Mouse (Mus musculus): ENCODE data around the gene Abcc5. TPM values are rescaled to one million over a fixed set of nuclear protein-coding genes. Genes with fewer than 3 reads are reported as not detected.
"Not testable (repeated sequence)": the region's sequence is repeated elsewhere in the genome, so short reads cannot be mapped to it uniquely, and the experiment has no call there.

Abcc5 gene
- polyA plus RNA-seq, 1 experiment: 148 TPM

DNA sequence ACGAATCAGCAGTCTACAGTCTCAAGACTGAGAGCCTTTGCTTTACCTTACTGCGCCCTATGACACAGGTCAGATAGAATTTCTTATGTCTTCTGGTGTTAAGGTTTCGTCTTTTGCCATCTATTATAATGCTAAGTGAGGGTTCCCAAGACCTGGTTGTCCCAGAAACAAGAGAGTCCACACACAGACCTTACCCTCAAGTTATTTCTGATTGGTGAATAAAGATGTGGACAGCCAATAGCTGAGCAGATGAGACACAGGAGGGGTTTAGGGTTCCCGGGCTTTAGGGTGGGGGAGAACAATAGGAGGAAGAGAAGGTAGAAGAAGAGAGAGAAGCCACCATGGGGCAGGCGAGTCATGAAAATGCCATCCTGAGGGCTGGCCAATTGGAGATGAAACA is 50.9 kb downstream of the Abcc5 start:
- 80% methylated on average over 5 of the region's 5 CpGs for whole genome bisulfite sequencing
- Histone ChIP-seq H3K4me1 (ENCODE audit: control insufficient read depth, insufficient read depth, low read length) (no peaks in the 10 kb centered on the region), H3K4me3 (replicated peaks; ENCODE audit: extremely low read depth, low read depth, low read length) (no peak overlapping the region)
- DNase-seq: no peak
- TF ChIP-seq CTCF (IDR thresholded peaks at IDR 0.05; ENCODE audit: insufficient read depth, low read length) (no peak), POLR2A (IDR thresholded peaks at IDR 0.05; ENCODE audit: borderline replicate concordance, extremely low read depth, low read depth, low read length) (no peak)

DNA sequence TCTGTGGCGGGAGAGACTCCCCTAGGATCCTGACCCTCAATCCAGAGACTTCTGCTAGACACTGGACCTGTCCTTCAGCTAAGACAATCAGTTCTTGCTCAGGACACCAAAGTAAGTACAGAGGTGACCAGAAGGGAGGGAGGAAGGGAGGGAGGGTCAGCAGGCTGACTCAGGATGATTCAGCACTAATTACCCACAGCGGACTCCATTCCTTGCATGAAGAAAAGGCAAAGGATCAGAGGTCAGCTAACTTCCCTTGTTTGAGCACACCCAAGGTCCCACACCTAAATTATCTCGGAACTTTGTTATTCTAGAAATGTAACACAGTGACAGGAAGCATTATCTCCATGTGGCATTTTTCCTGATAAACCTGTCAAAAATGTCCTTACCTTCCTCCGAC is 54.5 kb downstream of the Abcc5 start:
- no peak for TF ChIP-seq CTCF (IDR thresholded peaks at IDR 0.05; ENCODE audit: insufficient read depth, low read length)
- TF ChIP-seq POLR2A (IDR thresholded peaks at IDR 0.05; ENCODE audit: borderline replicate concordance, extremely low read depth, low read depth, low read length): no peak
- DNase-seq: no peak
- WGBS: 68% methylated on average over 4 of the region's 4 CpGs
- H3K4me1 ChIP-seq (ENCODE audit: control insufficient read depth, insufficient read depth, low read length): no peaks in the 10 kb centered on the region
- no peak overlapping the region for H3K4me3 ChIP-seq (replicated peaks; ENCODE audit: extremely low read depth, low read depth, low read length)

DNA sequence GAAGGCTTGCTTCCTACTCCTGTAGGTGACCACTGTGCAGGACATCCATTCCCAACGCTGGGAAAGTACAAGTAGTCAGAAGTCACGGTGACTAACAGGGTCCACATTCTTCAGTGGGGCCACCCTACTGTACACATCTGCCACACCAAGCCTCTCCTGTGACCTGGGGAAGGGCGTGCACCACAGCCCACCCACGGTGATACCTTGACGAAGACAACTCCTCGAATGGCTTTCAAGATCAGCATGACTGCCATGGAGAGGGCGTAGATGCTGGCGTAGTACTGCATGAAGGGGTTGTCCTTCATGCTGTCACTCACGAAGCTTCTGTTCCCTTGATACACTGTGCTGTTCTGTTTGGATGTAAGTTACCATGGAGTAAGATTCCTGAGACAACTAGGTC is 58.0 kb downstream of the Abcc5 start:
- no peaks in the 10 kb centered on the region for H3K4me1 ChIP-seq (ENCODE audit: control insufficient read depth, insufficient read depth, low read length)
- no peak for DNase-seq
- 89% methylated on average over 9 of the region's 9 CpGs for WGBS
- TF ChIP-seq CTCF (IDR thresholded peaks at IDR 0.05; ENCODE audit: insufficient read depth, low read length) (no peak), POLR2A (IDR thresholded peaks at IDR 0.05; ENCODE audit: borderline replicate concordance, extremely low read depth, low read depth, low read length) (no peak)
- H3K4me3 ChIP-seq (replicated peaks; ENCODE audit: extremely low read depth, low read depth, low read length): no peak overlapping the region

DNA sequence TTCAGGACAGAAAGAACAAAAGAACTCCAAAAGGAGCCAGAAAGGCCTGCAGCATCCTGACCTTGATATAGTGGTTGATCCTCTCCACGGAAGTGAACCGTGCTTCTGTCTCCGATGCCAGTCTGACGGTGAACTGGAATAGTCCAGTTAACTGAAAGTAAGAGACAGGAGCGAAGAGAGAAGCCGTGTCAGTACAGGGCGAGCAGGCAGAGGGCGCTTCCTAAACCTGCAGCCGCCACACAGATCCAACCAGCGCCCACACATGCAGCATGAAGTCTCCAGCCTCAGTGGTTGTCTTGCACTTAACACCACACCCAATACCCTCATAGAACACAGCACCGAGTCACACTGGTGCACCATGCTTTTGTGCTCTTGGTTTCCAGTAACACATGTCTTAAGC is 64.1 kb downstream of the Abcc5 start:
- 91% methylated on average over 11 of the region's 11 CpGs for WGBS
- DNase-seq: no peak
- Histone ChIP-seq H3K4me1 (ENCODE audit: control insufficient read depth, insufficient read depth, low read length) (peaks cover 2% of the 10 kb centered on the region; the same call in 1 of the 2 replicates), H3K4me3 (replicated peaks; ENCODE audit: extremely low read depth, low read depth, low read length) (no peak overlapping the region)
- TF ChIP-seq POLR2A (IDR thresholded peaks at IDR 0.05; ENCODE audit: borderline replicate concordance, extremely low read depth, low read depth, low read length) (no peak), CTCF (IDR thresholded peaks at IDR 0.05; ENCODE audit: insufficient read depth, low read length) (no peak)

DNA sequence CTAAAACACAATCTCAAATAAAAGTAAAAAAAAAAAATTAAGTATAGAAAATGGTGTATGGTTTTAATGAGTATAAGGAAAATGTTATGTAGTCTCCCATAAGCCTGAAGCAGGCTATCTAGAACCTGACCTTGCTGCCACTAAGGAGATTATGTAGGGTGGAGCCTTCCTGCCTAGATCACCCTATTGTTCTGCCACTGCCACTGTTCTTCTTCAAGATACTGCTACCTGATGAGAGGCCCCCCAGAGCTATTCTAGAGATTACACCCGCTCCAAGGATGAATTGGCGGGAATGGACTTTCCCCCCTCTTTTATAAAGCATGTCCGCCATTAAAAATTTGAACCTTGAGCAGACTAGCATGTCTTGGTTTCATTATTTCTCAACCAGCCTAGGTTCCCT is 64.7 kb downstream of the Abcc5 start:
- H3K4me1 ChIP-seq (ENCODE audit: control insufficient read depth, insufficient read depth, low read length); DNase-seq; H3K4me3 ChIP-seq (replicated peaks; ENCODE audit: extremely low read depth, low read depth, low read length): not testable (repeated sequence)
- 81% methylated on average over 3 of the region's 3 CpGs for WGBS

DNA sequence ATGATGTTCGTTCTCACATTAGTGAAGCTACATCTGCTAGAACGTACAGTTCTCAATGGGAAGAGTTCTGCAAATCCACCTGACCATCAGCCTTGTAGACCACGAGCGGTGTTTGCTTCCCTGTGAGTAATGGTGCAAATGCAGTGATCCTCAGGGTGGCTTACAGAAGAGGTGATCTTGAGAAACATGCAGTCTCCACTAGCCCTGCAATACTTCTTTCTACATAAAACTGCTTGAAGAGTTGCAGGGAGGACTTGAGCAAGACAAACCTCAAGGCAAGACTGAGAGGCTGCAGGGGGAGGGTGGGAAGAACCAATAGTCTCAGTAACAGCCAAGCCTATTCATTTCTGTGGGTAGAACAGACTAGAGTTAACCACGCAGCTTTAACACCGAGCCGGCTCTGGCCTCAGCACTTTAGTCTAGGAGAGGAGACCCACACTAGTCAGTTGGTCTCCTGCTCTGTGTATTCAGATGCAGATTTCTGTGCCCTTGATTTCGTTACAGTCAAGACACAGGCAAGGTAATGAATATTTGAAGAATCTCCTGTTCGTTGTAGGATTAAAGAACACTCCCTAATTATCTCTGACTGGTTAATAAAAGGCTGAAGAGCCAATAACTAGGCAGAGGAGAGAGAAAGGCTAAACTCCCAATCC is 66.4 kb downstream of the Abcc5 start:
- no peak for TF ChIP-seq CTCF (IDR thresholded peaks at IDR 0.05; ENCODE audit: insufficient read depth, low read length)
- no peak for TF ChIP-seq POLR2A (IDR thresholded peaks at IDR 0.05; ENCODE audit: borderline replicate concordance, extremely low read depth, low read depth, low read length)
- Histone ChIP-seq H3K4me3 (replicated peaks; ENCODE audit: extremely low read depth, low read depth, low read length) (no peak overlapping the region), H3K4me1 (ENCODE audit: control insufficient read depth, insufficient read depth, low read length) (peaks cover 2% of the 10 kb centered on the region; the same call in 1 of the 2 replicates)
- WGBS: 89% methylated on average over 9 of the region's 9 CpGs
- no peak for DNase-seq

DNA sequence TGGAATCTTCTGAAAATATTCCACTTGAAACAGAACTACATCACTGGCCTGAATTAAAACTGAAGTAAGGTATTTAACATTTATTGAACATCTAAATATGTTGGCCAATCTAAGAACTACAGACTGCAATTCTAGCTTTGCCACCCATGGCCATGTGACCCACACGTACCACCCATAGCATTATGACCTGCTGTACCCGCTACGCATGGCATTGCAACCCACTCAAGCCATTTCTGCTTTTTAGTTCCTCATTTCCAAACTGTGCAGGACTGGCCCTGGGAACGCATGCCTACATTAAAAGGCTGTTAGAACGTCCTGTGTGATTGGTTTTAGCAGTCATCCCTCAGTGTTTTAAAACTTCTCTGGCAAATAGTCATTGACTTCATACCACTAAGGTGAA is 68.4 kb downstream of the Abcc5 start:
- Histone ChIP-seq H3K4me1 (ENCODE audit: control insufficient read depth, insufficient read depth, low read length) (peaks cover 2% of the 10 kb centered on the region; the same call in 1 of the 2 replicates), H3K4me3 (replicated peaks; ENCODE audit: extremely low read depth, low read depth, low read length) (no peak overlapping the region)
- no peak for TF ChIP-seq CTCF (IDR thresholded peaks at IDR 0.05; ENCODE audit: insufficient read depth, low read length)
- TF ChIP-seq POLR2A (IDR thresholded peaks at IDR 0.05; ENCODE audit: borderline replicate concordance, extremely low read depth, low read depth, low read length): no peak
- 88% methylated on average over 5 of the region's 5 CpGs for WGBS
- no peak for DNase-seq

DNA sequence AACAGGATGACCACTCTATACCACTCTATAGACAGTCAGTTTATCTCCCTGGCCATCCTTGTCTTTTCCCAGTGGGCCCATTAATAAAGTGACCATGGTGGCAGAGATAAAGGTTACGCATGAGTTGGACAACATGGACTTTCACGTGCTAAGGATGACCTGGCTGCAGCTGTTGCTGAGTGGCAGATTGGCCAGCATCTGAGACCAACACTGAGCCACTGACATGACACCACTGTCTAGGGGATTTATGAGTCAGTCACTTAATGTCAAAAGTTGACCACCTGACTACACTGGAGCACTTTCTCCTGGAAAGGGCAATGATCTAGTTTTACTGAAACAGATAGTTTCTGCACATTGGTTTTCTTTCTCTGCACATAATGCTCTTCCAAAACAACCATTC is 71.4 kb downstream of the Abcc5 start:
- DNase-seq: no peak
- peaks cover 2% of the 10 kb centered on the region; the same call in 1 of the 2 replicates for H3K4me1 ChIP-seq (ENCODE audit: control insufficient read depth, insufficient read depth, low read length)
- no peak for TF ChIP-seq POLR2A (IDR thresholded peaks at IDR 0.05; ENCODE audit: borderline replicate concordance, extremely low read depth, low read depth, low read length)
- TF ChIP-seq CTCF (IDR thresholded peaks at IDR 0.05; ENCODE audit: insufficient read depth, low read length): no peak
- 83% methylated on average over 2 of the region's 2 CpGs for WGBS
- no peak overlapping the region for H3K4me3 ChIP-seq (replicated peaks; ENCODE audit: extremely low read depth, low read depth, low read length)

DNA sequence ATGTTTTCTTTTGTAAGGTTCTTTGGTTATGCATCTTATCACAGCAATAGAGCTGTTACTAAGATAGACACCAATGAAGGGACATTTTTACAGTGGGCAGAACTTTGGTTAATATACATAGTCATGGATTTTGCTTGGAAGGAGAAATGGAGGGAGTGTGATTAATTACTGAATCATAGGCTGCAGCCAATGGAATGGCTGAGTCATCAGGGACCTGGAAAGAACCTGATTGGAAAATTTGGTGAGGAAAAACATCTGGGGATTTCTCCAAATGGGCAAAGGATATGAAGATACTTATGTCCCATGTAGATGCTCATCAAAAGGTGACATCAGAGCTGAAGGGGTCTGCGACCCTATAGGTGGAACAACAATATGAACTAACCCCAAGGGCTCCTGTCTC is 72.2 kb downstream of the Abcc5 start:
- TF ChIP-seq POLR2A (IDR thresholded peaks at IDR 0.05; ENCODE audit: borderline replicate concordance, extremely low read depth, low read depth, low read length) (no peak), CTCF (IDR thresholded peaks at IDR 0.05; ENCODE audit: insufficient read depth, low read length) (no peak)
- DNase-seq: no peak
- peaks cover 2% of the 10 kb centered on the region; the same call in 1 of the 2 replicates for H3K4me1 ChIP-seq (ENCODE audit: control insufficient read depth, insufficient read depth, low read length)
- WGBS: 100% methylated on average over 1 of the region's 1 CpGs
- no peak overlapping the region for H3K4me3 ChIP-seq (replicated peaks; ENCODE audit: extremely low read depth, low read depth, low read length)

DNA sequence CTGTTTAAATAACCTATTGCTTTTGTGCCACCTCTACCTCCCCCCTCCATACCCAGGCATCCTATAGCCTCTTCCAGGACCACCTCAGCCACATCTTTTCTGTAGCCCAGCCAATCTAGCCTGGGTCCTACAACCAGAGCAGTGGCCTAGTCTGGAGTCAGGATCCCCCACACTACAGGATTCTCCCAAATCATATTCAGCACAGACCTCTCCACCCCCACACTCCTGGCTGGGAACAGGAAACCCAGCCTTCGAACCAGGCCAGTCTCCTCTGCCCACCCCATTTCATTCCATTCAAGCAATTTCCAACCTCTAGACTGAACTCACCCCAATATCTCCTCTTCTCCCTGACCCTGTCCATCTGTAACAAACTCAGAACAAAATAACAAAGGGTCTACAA is 80.7 kb downstream of the Abcc5 start:
- Histone ChIP-seq H3K4me1 (ENCODE audit: control insufficient read depth, insufficient read depth, low read length) (no peaks in the 10 kb centered on the region), H3K4me3 (replicated peaks; ENCODE audit: extremely low read depth, low read depth, low read length) (no peak overlapping the region)
- TF ChIP-seq CTCF (IDR thresholded peaks at IDR 0.05; ENCODE audit: insufficient read depth, low read length): no peak
- TF ChIP-seq POLR2A (IDR thresholded peaks at IDR 0.05; ENCODE audit: borderline replicate concordance, extremely low read depth, low read depth, low read length): no peak
- DNase-seq: no peak
- 56% methylated on average over 1 of the region's 1 CpGs for WGBS

All from lung, adult 2 months (tissue).